Mouse (Mus musculus) kidney, adult 2 months (tissue): ENCODE measurements around the gene Fbxo46.

Source experiments
- CTCF ChIP-seq: fragments of 200-500 bp; conservative IDR thresholded peaks from 2 replicates; pipeline ENCODE4 v1.5.1; 2011; ENCODE audit warnings: low read depth, mild to moderate bottlenecking, control low read depth, low read length, moderate library complexity, mixed read lengths; ENCODE audit not compliant: insufficient read depth, insufficient read length
- POLR2A ChIP-seq: fragments of 200-500 bp; IDR thresholded peaks from one replicate; pipeline ENCODE4 v1.6.1; 2011; ENCODE audit warnings: low read depth, low read length, control low read depth

GRCm38 (mm10) chr7:19076586-19076991 is 43.1 kb upstream of the Fbxo46 start:
- TF ChIP-seq POLR2A (no peak), CTCF (no peak)
